Mouse (Mus musculus): ENCODE results near the gene Sgta.
A peak's percentile ranks its signal among the peaks of the same experiment; 100 is the strongest.

GRCm38 (mm10) chr10:81082168-81082960, 22.4 kb upstream of the Sgta start:
- peak; percentile 78 to 87 for TF ChIP-seq CTCF (conservative IDR thresholded peaks at IDR 0.05 in 1 of 2, IDR thresholded peaks at IDR 0.05 in 1 of 2; ENCODE audit: low read depth in 2 of 2, low read length in 2 of 2)
- no peak for TF ChIP-seq EP300 (IDR thresholded peaks at IDR 0.05; ENCODE audit: low read length)

Measured in CH12.LX (cell line).